Mouse (Mus musculus) lung, adult 2 months (tissue): ENCODE measurements at regions not wholly inside any gene's neighbourhood (a gene's known extent, or its start where the extent isn't known, plus 50 kb on each side); places are given as distances from the start of the nearest gene placed in this dataset.

Experiments used
- DNase-seq: peaks from one replicate; pipeline ENCODE4 v3.0.0; 2022
- H3K4me1 ChIP-seq: fragments of 200-500 bp; 2 replicates; pipeline ENCODE4 v1.6.1; 2011; ENCODE audit warnings: low read length; ENCODE audit not compliant: control insufficient read depth, insufficient read depth
- H3K4me3 ChIP-seq: fragments of 200-500 bp; replicated peaks from 2 replicates; pipeline ENCODE3; 2011; ENCODE audit warnings: low read depth, mild to moderate bottlenecking, control low read depth, low read length; ENCODE audit errors: extremely low read depth
- CTCF ChIP-seq: fragments of 200-500 bp; IDR thresholded peaks from 2 replicates; pipeline ENCODE4 v1.5.1; 2011; ENCODE audit warnings: mild to moderate bottlenecking, low read length, control low read depth; ENCODE audit not compliant: insufficient read depth
- POLR2A ChIP-seq: fragments of 200-500 bp; IDR thresholded peaks from 2 replicates; pipeline ENCODE4 v1.6.1; 2011; ENCODE audit warnings: low read depth, mild to moderate bottlenecking, control low read depth, low read length, borderline replicate concordance; ENCODE audit errors: extremely low read depth
- WGBS: fragments of 180-500 bp; shearing (Covaris S2); methylation state at CpG from one replicate; pipeline ENCODE4 v1.1.7; 2018; 5-methylcytosine and 5-hydroxymethylcytosine counted together

DNA sequence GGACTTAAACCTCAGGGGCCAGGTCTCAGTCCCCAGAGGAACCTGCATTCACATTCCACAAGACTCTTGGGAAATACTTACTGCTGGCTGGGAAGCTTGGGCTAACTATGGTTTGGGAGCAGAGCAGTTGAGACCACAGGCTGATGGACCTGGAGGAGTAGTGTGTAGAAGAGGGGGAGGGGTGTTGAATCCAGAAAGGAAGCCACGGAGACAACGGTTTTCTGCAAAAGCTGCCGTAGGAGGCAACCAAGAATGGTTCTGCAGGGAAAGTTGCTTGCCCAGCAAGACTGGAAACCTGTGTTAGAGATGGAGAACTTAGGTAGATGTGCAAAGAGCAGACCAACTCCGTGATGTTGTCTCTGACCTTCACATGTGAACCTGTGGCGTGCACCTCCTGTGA lies 156.7 kb upstream of the Lrfn2 start:
- no peak overlapping the region for H3K4me3 ChIP-seq
- DNase-seq = no peak
- 65% methylated on average over 5 of the region's 5 CpGs for WGBS
- no peak for TF ChIP-seq POLR2A
- no peak for TF ChIP-seq CTCF
- H3K4me1 ChIP-seq = no peaks in the 10 kb centered on the region

DNA sequence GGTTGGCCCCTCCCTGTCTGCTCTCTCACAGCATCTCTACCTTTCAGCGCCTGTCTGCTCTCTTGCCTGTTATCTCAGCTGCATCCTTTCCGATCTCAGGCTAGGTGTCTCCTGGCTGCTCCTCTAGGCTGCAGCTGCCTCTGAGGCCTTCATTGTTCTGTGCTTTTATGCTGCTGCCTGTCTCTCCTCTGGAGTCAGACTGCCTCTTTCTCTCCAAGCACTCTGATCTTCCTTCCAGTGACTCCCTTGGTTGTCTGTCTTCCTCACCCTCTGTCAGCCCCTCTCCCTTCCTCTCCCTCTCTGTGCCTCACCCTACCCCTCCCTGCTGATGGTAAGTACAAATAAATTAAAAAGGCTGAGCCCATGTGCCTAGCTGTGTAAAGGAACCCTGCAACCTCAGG lies 155.7 kb upstream of the Lrfn2 start:
- Histone ChIP-seq H3K4me1 (no peaks in the 10 kb centered on the region), H3K4me3 (no peak overlapping the region)
- no peak for DNase-seq
- TF ChIP-seq CTCF (no peak), POLR2A (no peak)
- WGBS = 28% methylated on average over 2 of the region's 2 CpGs

DNA sequence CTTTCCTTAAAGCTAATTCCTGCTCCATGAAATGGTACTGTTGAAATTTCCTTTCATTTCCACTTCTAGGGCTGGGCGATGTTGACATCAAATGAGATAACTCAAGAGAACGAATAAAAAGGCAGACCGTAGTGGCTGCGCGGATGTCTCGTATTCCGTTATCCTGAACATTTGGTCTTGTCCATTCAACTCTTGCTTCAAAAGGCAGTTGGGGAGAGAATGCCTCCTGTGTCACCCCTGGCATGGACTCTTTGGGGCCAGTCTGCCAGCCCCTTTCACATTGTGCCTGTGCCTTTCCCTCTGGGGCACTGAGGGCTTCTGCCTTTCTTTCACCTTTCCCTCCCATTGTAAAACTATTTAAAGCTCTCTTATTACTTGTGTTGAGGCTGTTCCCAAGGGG lies 152.0 kb upstream of the Lrfn2 start:
- 88% methylated on average over 7 of the region's 7 CpGs for WGBS
- Histone ChIP-seq H3K4me3 (no peak overlapping the region), H3K4me1 (no peaks in the 10 kb centered on the region)
- TF ChIP-seq CTCF (no peak), POLR2A (no peak)
- no peak for DNase-seq

DNA sequence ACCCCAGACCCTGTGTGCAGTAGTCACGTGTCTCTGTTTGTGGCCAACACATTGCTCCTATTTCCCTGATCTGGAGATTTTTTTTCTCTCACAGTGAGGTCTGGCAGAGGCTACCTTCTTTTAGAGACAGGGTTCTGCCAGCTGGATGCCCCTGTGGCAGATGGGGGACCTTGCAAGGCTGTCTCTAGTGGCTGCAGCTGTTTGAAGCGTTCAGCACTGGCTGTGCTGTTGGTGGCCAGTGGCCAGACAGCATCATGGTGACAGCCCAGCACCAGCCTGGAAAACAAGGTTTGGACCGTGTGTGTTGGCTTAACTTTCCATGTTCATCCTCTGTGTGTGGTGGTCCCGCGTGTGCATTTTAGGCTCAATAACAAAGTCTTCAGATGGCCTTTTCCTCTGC lies 147.8 kb upstream of the Lrfn2 start:
- 69% methylated on average over 5 of the region's 5 CpGs for WGBS
- DNase-seq = no peak
- Histone ChIP-seq H3K4me3 (no peak overlapping the region), H3K4me1 (no peaks in the 10 kb centered on the region)
- TF ChIP-seq CTCF = no peak
- no peak for TF ChIP-seq POLR2A

DNA sequence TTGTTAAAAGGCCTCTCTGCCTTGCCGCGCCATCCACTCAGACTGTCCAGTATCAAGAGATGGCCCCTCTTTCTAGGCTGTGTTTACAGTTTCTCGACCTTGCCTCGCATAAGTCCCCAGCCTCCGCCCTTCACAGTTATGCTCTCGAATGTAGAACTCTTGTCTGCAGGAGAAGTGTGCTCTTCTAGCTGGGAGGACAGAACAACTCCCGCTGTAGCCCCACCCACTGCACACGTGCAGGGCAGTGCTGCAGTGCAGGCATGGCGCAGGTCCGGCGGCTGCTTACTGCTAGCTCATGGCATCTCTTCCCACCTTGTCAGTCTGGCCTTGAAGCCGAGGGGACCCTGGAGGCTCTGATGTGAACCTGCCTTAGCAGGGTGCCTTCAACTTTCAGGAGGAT lies 145.7 kb upstream of the Lrfn2 start:
- Histone ChIP-seq H3K4me3 (no peak overlapping the region), H3K4me1 (no peaks in the 10 kb centered on the region)
- DNase-seq = no peak
- WGBS = 69% methylated on average over 12 of the region's 12 CpGs
- TF ChIP-seq POLR2A (no peak), CTCF (no peak)

DNA sequence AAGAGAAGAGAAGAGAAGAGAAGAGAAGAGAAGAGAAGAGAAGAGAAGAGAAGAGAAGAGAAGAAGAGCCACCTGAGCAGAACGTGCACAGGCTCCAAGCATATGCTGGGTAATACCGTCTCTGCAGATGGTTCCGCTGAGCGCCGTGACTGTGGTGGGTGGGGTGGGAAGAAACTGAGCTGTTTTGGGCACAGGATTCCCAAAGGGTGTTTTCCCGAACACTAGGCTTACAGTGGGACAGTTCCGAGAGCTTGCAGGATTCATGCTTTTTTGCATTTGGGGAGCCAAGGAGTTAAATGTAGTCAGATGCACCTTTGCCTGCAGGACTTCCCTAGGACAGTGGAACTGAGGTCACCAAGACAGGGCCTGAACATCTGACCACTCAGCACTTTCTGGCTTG lies 142.3 kb upstream of the Lrfn2 start:
- Histone ChIP-seq H3K4me3 (no peak overlapping the region), H3K4me1 (no peaks in the 10 kb centered on the region)
- 86% methylated on average over 7 of the region's 7 CpGs for WGBS
- no peak for DNase-seq
- TF ChIP-seq POLR2A (no peak), CTCF (no peak)

DNA sequence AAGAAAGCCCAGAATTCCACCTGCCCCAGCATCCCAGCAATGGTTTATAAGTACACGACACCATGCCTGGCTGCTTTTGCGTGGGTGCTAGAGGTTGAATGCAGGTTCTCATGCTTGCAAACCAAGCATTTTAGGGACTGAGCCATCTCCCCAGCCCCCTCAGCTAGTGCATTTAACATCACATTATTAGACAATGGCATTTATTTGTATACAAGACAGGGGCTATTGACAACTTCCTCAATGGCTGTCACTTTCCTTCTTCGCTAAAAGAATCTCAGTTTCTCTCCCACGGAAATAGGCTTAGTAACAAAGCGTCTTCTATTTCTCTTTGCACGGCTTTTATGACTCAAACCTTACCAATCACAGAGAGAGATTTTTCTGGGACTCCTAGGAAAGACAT lies 141.7 kb upstream of the Lrfn2 start:
- no peak for TF ChIP-seq POLR2A
- no peak for TF ChIP-seq CTCF
- no peak for DNase-seq
- WGBS = 82% methylated on average over 6 of the region's 6 CpGs
- H3K4me3 ChIP-seq = no peak overlapping the region
- H3K4me1 ChIP-seq = no peaks in the 10 kb centered on the region

DNA sequence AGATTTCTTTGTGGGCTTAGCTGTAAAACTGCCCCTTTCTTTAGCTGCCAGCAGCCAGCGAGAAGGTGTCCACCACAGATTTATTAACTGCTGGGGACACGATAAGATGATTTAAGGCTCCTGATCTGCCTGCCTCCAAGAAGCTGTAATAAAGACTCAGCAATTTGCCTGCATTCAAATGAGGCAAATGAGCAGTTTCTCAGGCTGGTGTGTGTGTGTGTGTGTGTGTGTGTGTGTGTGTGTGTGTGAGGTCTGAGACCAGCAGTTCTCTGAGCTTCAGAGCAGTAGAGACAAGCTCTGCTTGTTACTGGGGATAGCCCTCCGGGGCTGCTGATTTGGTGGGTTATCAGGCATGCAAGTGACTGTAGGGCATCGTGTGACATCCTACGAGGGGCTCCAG lies 139.2 kb upstream of the Lrfn2 start:
- no peaks in the 10 kb centered on the region for H3K4me1 ChIP-seq
- TF ChIP-seq CTCF = no peak
- TF ChIP-seq POLR2A = no peak
- no peak for DNase-seq
- H3K4me3 ChIP-seq = no peak overlapping the region
- 61% methylated on average over 5 of the region's 5 CpGs for WGBS

DNA sequence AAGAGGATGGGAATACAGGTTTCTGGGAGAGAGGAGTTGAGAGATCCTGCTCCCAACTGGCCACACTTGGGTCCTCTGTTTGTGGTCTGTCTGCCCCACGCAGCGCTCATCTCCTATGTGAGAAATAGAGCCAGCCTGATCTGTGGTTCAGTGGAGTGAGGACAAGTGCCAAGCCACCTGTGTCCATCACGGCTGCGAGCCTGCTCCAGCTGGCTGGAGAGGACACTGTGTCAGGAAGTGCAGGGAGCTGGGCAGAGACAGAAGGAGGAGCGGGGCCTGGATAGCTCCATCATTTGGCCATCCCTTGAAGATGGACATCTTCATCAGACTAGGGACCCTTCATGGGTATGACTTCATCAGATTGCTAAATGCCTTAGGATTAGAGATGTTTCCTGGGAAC lies 136.4 kb upstream of the Lrfn2 start:
- H3K4me1 ChIP-seq = no peaks in the 10 kb centered on the region
- TF ChIP-seq CTCF (no peak), POLR2A (no peak)
- H3K4me3 ChIP-seq = no peak overlapping the region
- 79% methylated on average over 5 of the region's 5 CpGs for WGBS
- DNase-seq = no peak

DNA sequence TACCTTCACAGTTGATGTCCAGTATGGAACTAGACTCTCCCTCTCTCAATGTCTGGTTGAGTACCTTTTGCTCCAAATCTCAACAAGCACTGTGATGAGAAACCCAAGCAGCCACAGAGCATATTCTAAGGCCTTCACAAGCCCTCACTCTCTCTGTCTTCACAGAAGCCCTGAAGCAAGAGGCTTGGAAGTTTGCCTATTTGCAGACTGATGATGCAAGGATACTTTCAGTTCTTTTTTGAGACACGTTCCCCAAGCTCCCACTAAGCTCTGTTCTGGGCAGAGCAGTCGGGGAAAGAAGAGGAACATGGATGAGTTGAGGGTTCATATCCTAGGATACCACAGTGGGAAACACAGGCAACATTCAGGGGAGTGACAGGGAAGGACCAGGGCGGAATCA lies 134.0 kb upstream of the Lrfn2 start:
- 50% methylated on average over 3 of the region's 3 CpGs for WGBS
- no peaks in the 10 kb centered on the region for H3K4me1 ChIP-seq
- no peak for DNase-seq
- TF ChIP-seq CTCF = no peak
- no peak for TF ChIP-seq POLR2A
- H3K4me3 ChIP-seq = no peak overlapping the region

DNA sequence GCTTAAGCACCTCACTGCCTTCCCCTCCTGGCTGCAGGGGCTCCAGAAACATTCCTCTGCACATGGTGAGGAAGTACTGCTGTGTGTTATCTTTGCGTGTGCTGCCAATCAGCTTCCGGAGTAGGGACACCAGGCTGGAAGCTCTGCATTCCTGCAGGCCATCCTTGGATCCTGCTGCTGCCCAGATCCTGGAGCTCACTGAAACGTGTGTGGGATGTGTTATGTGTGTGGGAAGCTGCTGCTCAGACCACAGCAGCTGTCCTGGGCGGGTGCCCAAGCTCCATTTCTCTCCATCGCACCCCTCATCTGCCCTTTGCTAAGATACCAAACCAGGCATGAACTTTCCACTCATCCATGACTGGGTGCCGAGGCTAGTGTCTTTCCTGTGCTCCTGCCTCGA lies 129.5 kb upstream of the Lrfn2 start:
- 47% methylated on average over 7 of the region's 7 CpGs for WGBS
- DNase-seq = no peak
- Histone ChIP-seq H3K4me3 (no peak overlapping the region), H3K4me1 (no peaks in the 10 kb centered on the region)
- no peak for TF ChIP-seq POLR2A
- no peak for TF ChIP-seq CTCF

DNA sequence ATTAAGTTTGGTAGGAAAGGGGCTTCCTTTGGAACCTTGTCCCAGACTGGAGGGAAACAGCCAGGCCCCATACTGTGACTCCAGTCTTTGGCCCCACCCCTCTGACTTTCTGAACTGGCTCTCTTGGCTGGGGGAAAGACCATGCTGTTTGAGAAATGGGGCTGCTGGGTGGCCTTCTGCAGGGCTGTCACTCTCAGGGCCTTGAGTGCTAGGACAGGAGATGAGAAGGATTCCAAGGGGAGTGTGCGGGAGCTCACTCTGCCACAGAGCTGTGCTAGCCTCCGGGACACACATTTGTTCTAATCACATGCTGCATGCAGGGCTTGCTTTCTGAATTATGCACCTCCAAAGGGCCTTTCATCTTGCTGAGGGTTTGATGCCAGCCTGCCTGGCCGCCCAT lies 124.3 kb upstream of the Lrfn2 start:
- DNase-seq = no peak
- Histone ChIP-seq H3K4me1 (no peaks in the 10 kb centered on the region), H3K4me3 (no peak overlapping the region)
- no peak for TF ChIP-seq CTCF
- no peak for TF ChIP-seq POLR2A
- WGBS = 72% methylated on average over 3 of the region's 3 CpGs
